Mouse (Mus musculus) heart, embryonic 11.5 days (tissue): ENCODE data around the gene Notch2. TPM values are rescaled to one million over a fixed set of nuclear protein-coding genes. Genes with fewer than 3 reads are reported as not detected.

Source experiments
- ATAC-seq: fragments of 200-750 bp; cut with Nextera tagmentation; replicated peaks from 2 replicates; pipeline ENCODE4 v1.8.0; 2017; ENCODE audit warnings: moderate library complexity; ENCODE audit not compliant: insufficient number of reproducible peaks, low FRiP score, low TSS enrichment
- H3K27ac ChIP-seq: fragments of 300-500 bp; sonication (generic); 2 replicates; pipeline ENCODE4 v1.5.1; 2014; ENCODE audit warnings: mild to moderate bottlenecking, low read depth, low read length
- H3K27me3 ChIP-seq: fragments of 300-500 bp; sonication (generic); 2 replicates; pipeline ENCODE4 v1.6.1; 2014; ENCODE audit warnings: mild to moderate bottlenecking, low read length, mixed read lengths; ENCODE audit not compliant: control insufficient read depth, insufficient read depth
- H3K36me3 ChIP-seq: fragments of 300-500 bp; sonication (generic); 2 replicates; pipeline ENCODE4 v1.6.1; 2014; ENCODE audit warnings: mild to moderate bottlenecking, low read length, moderate library complexity, mixed read lengths; ENCODE audit not compliant: control insufficient read depth, insufficient read depth
- H3K4me1 ChIP-seq: fragments of 300-500 bp; sonication (generic); 2 replicates; pipeline ENCODE4 v1.6.1; 2014; ENCODE audit warnings: low read length; ENCODE audit not compliant: control insufficient read depth, insufficient read depth
- H3K4me2 ChIP-seq: fragments of 300-500 bp; sonication (generic); 2 replicates; pipeline ENCODE4 v1.6.1; 2014; ENCODE audit warnings: mild to moderate bottlenecking, moderate library complexity
- H3K4me3 ChIP-seq: fragments of 300-500 bp; sonication (generic); 2 replicates; pipeline ENCODE4 v1.5.1; 2014; ENCODE audit warnings: low read depth, low read length
- H3K9ac ChIP-seq: fragments of 300-500 bp; sonication (generic); 2 replicates; pipeline ENCODE4 v1.6.1; 2014; ENCODE audit warnings: mild to moderate bottlenecking, low read depth, low read length, moderate library complexity
- H3K9me3 ChIP-seq: fragments of 300-500 bp; sonication (generic); replicated peaks from 2 replicates; pipeline ENCODE4 v1.6.1; 2016; ENCODE audit warnings: low read length; ENCODE audit not compliant: control insufficient read depth
- WGBS: fragments of 180-500 bp; shearing (Covaris S2); extraction: QIAGEN DNeasy Blood & Tissue Kit; methylation state at CpG from one replicate; pipeline ENCODE4 v1.1.7; 2014; ENCODE audit not compliant: insufficient replicate concordance; 5-methylcytosine and 5-hydroxymethylcytosine counted together
- polyA plus RNA-seq: library from polyadenylated mRNA; unstranded; fragments of >200 nt; fragmentation: Nextera tagmentation; extraction: Ambion mirVana; gene quantifications from 2 replicates; pipeline ENCODE4 v1.2.1, GENCODE M21; 2014

Notch2 gene
- polyA plus RNA-seq, 1 experiment from 2014 or later, result 12.5 TPM

DNA sequence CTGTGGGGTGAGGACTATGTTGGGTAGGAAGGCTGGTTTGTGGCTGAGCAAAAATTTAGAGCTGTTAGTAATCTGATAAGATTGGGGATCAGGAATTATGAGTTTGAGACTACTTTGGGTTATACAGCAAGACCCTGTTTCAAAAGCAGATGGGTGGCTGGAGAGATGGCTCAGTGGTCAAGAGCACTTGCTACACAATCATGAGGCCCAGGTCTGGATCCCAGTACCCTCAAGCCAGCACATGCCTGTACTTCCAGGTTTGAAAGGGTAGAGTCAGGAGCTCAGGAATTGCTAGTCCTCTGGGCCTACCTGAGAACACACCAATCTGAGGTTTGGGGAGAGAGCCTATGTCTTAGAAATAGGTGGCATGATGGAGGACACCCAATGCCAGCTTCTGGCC is 140.1 kb downstream of the Notch2 start:
- Histone ChIP-seq H3K4me2 (no peak overlapping the region), H3K27me3 (no peaks in the 10 kb centered on the region), H3K9me3 (no peaks in the 10 kb centered on the region), H3K4me3 (no peak overlapping the region), H3K36me3 (no peaks in the 10 kb centered on the region), H3K4me1 (no peaks in the 10 kb centered on the region), H3K27ac (no peak overlapping the region), H3K9ac (no peak overlapping the region)
- ATAC-seq, result no peak

DNA sequence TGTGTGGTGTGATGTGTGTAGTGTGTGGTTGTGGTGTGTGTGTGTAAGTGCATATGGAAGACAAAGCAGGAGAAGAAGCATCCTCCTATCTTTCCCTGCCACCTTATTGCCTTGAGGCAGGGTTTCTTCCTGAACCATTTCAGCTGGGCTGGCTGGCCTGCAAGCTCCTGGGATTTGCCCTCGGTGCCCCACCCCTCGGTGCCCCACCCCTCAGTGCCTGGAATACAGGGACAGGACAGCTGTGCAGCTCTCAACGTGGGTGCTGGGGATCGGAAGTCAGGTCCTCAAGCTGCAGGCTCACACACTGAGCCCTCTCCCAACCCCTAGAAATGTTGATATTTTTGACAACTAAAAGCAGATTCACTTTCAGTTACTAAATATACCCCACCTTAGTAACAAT is 142.8 kb downstream of the Notch2 start:
- no peak for ATAC-seq
- no peak overlapping the region for H3K9ac ChIP-seq
- no peaks in the 10 kb centered on the region for H3K36me3 ChIP-seq
- no peak overlapping the region for H3K27ac ChIP-seq
- H3K4me3 ChIP-seq, result no peak overlapping the region
- no peak overlapping the region for H3K4me2 ChIP-seq
- no peaks in the 10 kb centered on the region for H3K27me3 ChIP-seq
- WGBS, result 40% methylated on average over 4 of the region's 4 CpGs
- H3K9me3 ChIP-seq, result no peaks in the 10 kb centered on the region
- H3K4me1 ChIP-seq, result no peaks in the 10 kb centered on the region

DNA sequence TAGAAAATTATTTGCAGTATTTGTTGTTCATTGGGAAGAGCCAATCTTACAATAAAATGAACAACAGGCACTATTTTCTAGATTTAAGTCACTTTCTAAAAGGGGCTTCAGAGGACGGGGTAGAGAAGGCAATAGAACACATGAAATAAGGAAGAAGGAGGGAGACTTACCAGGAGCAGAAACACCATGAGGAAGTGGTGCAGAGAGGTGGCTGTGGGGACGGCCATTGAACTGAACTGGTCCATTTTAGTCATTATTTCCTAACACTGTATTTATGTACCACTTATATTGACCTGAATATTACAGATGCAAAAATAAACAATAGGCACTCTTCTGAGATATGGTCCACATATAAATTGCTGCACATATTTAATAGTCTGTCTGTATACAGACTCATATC is 143.7 kb downstream of the Notch2 start:
- no peaks in the 10 kb centered on the region for H3K36me3 ChIP-seq
- 75% methylated on average over 2 of the region's 2 CpGs for WGBS

DNA sequence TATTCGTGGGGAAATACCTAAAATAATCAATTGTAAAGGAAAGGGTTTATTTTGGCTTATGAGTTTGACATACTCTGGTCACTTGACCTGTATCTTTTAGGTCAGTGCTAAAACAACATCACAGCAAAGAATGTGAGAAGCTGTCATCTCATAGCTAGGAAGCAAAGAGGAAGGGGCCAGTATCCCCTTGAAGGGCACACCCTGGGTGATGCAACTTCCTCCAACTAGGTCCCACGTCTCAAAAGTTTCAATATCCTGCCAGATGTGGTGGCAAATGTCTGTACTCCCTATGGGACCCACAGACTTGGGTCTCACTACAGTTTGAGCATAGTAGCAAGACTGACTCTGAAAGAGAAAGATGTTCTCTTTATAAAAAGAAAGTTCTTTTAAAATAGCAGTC is 144.3 kb downstream of the Notch2 start:
- Histone ChIP-seq H3K4me3 (no peak overlapping the region), H3K27me3 (no peaks in the 10 kb centered on the region), H3K9me3 (no peaks in the 10 kb centered on the region), H3K4me2 (no peak overlapping the region), H3K4me1 (no peaks in the 10 kb centered on the region), H3K27ac (no peak overlapping the region), H3K36me3 (no peaks in the 10 kb centered on the region), H3K9ac (no peak overlapping the region)
- no peak for ATAC-seq
- 49% methylated on average over 2 of the region's 2 CpGs for WGBS

More for the DNA sequence above, 143.7 kb downstream of the Notch2 start:
- Histone ChIP-seq H3K9me3 (no peaks in the 10 kb centered on the region), H3K9ac (no peak overlapping the region), H3K27me3 (no peaks in the 10 kb centered on the region), H3K27ac (no peak overlapping the region), H3K4me3 (no peak overlapping the region), H3K4me1 (no peaks in the 10 kb centered on the region), H3K4me2 (no peak overlapping the region)
- ATAC-seq, result no peak

DNA sequence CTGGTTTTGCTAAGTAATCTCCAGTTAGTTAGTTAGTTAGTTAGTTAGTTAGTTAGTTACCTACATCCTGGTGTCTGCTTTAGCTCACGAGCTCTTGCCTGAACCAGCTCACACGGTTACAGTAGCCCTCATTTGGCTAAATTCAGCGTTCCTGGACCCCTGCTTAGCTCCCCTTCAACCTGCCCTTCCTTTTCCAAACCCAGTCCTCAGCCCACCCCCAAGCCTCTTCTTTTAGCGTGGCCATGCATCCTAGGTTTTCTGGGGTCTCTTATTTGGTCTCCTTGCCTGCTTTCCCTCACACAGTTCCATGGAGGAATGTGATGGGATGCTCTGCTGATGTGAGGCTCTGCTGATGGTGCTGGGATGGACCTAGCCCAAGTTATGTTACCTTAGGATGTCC is 145.3 kb downstream of the Notch2 start:
- Histone ChIP-seq H3K27me3 (no peaks in the 10 kb centered on the region), H3K9ac (no peak overlapping the region), H3K4me2 (no peak overlapping the region), H3K27ac (no peak overlapping the region), H3K4me1 (no peaks in the 10 kb centered on the region), H3K9me3 (no peaks in the 10 kb centered on the region), H3K36me3 (no peaks in the 10 kb centered on the region), H3K4me3 (no peak overlapping the region)
- WGBS, result 68% methylated on average over 4 of the region's 4 CpGs
- ATAC-seq, result no peak

DNA sequence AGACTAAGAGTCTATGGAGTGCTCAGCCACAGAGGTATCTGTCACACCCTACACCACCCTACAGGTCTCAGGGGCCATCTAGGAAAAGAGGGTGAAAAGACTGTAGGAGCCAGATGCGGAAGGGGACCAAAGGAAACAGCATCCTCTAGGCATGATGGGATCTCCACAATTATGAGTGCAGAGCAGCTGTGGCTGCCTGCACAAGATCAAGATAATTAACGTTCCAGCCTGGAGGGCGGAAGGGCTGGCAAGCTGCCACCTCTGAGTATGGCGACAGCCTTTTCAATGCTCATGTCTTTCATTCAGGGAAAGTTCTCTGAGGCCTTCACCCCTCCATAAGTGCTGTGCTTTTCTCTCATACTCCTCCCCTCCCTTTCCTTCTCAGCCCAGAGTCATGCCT is 146.0 kb downstream of the Notch2 start:
- H3K9me3 ChIP-seq, result no peaks in the 10 kb centered on the region
- H3K27ac ChIP-seq, result no peak overlapping the region
- no peaks in the 10 kb centered on the region for H3K27me3 ChIP-seq
- no peak overlapping the region for H3K9ac ChIP-seq
- H3K4me1 ChIP-seq, result no peaks in the 10 kb centered on the region
- no peak overlapping the region for H3K4me3 ChIP-seq
- no peaks in the 10 kb centered on the region for H3K36me3 ChIP-seq
- WGBS, result 36% methylated on average over 4 of the region's 4 CpGs
- no peak overlapping the region for H3K4me2 ChIP-seq
- ATAC-seq, result no peak

DNA sequence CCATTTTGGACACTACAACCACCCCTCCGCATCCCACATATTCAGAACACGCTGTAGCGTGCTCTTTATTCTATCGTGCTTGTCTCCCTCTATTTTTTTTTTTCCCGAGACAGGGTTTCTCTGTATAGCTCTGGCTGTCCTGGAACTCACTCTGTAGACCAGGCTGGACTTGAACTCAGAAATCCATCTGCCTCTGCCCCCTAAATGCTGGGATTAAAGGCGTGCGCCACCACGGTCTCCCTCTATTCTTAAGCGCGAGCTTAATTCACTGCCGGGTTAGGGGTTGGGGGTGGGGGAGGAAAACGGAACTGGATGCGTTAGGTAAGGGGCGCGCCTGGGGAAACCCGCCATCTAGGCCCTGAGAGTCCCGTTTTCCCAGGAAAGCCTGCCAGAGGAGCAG is 147.0 kb downstream of the Notch2 start, which contains the start of gene Adam30:
Gene Adam30 (plus strand): TSS at position 301 of the 400 bp plus-strand sequence.
- Histone ChIP-seq H3K27me3 (no peaks in the 10 kb centered on the region), H3K27ac (no peak within 1 kb of the TSS), H3K4me3 (no peak within 1 kb of the TSS), H3K9ac (no peak within 1 kb of the TSS), H3K4me1 (no peaks in the 10 kb centered on the region), H3K36me3 (no peaks in the 10 kb centered on the region), H3K9me3 (no peaks in the 10 kb centered on the region), H3K4me2 (no peak within 1 kb of the TSS)
- ATAC-seq, result no peak
- WGBS, result 78% methylated on average over 17 of the region's 17 CpGs

DNA sequence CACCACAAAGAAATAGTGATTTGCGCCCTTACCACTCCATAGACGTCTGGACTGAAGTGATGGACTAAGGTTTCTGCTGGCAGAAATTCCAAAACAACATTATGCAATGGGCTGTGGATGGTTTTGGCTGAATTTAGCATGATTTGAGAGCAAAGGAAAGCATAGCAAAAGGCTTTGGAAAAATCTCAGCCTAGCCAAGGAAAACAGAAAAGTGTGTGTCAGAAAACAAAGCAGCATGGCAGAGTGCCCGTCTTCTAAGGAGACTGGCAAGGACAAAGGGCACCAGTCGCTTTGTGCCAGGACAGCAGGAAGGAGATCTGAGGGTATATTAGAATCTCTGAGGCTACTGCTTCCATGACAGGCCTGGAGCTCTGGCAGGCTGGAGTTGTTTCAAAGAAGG is 165.0 kb downstream of the Notch2 start:
- ATAC-seq, result no peak
- H3K4me2 ChIP-seq, result no peak overlapping the region
- no peak overlapping the region for H3K9ac ChIP-seq
- no peak overlapping the region for H3K27ac ChIP-seq
- WGBS, result 69% methylated on average over 4 of the region's 4 CpGs
- H3K36me3 ChIP-seq, result no peaks in the 10 kb centered on the region
- H3K27me3 ChIP-seq, result no peaks in the 10 kb centered on the region
- H3K4me3 ChIP-seq, result no peak overlapping the region
- no peaks in the 10 kb centered on the region for H3K4me1 ChIP-seq
- H3K9me3 ChIP-seq, result no peaks in the 10 kb centered on the region

DNA sequence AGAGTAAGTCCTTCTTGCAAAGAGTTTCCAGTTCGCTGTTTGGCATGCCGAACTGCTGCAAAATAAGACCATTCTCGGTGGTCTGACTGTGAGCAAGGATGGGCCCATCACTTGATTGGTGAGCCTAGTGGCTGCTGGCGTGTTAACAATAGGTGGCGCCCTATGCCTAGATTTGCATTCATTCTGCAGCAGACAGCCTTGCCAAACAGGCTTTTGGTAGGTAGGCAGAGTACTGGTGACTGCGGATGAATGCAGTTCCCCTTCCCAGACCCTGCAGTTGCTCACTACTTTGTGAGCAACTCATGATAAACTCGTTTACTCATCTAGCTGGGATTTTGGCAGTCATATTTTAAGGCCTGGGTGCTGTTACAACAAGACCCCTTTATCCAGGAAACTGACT is 167.5 kb downstream of the Notch2 start:
- Histone ChIP-seq H3K4me1 (no peaks in the 10 kb centered on the region), H3K4me3 (no peak overlapping the region), H3K27ac (no peak overlapping the region), H3K27me3 (no peaks in the 10 kb centered on the region), H3K4me2 (no peak overlapping the region), H3K36me3 (no peaks in the 10 kb centered on the region), H3K9ac (no peak overlapping the region), H3K9me3 (no peaks in the 10 kb centered on the region)
- no peak for ATAC-seq
- WGBS, result 23% methylated on average over 7 of the region's 7 CpGs
